Mouse (Mus musculus) ES-Bruce4 (cell line): ENCODE results near the gene Snca. TPM values are rescaled to one million over a fixed set of nuclear protein-coding genes. Genes with fewer than 3 reads are reported as not detected.

Experiments used
- H3K27ac ChIP-seq: 2 replicates; pipeline ENCODE4 v1.5.1; 2012; ENCODE audit warnings: low read length, inconsistent platforms; ENCODE audit not compliant: insufficient read depth
- H3K27me3 ChIP-seq: 2 replicates; pipeline ENCODE4 v1.6.1; 2012; ENCODE audit warnings: mild to moderate bottlenecking, low read length, inconsistent platforms; ENCODE audit not compliant: control insufficient read depth, poor library complexity, insufficient read depth, severe bottlenecking
- H3K36me3 ChIP-seq: 2 replicates; pipeline ENCODE4 v1.6.1; 2012; ENCODE audit warnings: inconsistent platforms, mild to moderate bottlenecking, low read length, moderate library complexity; ENCODE audit not compliant: control insufficient read depth, poor library complexity, insufficient read depth, severe bottlenecking
- H3K4me1 ChIP-seq: one replicate; pipeline ENCODE4 v1.8.1; 2011; ENCODE audit warnings: low read length; ENCODE audit not compliant: control insufficient read depth, insufficient read depth
- H3K4me3 ChIP-seq: 2 replicates; pipeline ENCODE4 v1.5.1; 2011; ENCODE audit warnings: low read depth, mild to moderate bottlenecking, low read length
- H3K9ac ChIP-seq: 2 replicates; pipeline ENCODE4 v1.6.1; 2012; ENCODE audit warnings: low read depth, mild to moderate bottlenecking, inconsistent platforms; ENCODE audit not compliant: poor library complexity, severe bottlenecking
- H3K9me3 ChIP-seq: replicated peaks from 2 replicates; pipeline ENCODE4 v1.6.1; 2012; ENCODE audit warnings: mild to moderate bottlenecking, low read length, inconsistent platforms; ENCODE audit not compliant: control insufficient read depth, poor library complexity, insufficient read depth, severe bottlenecking
- CTCF ChIP-seq: IDR thresholded peaks from one replicate; pipeline ENCODE4 v1.8.1; 2011; ENCODE audit warnings: low read depth, low read length
- EP300 ChIP-seq: IDR thresholded peaks from 2 replicates; pipeline ENCODE4 v1.6.1; 2011; ENCODE audit warnings: low read depth, low read length; ENCODE audit not compliant: insufficient read depth
- POLR2A ChIP-seq: IDR thresholded peaks from one replicate; pipeline ENCODE4 v1.8.1; 2011; ENCODE audit warnings: low read length; ENCODE audit not compliant: insufficient read depth
- polyA plus RNA-seq: library from polyadenylated mRNA; stranded (reverse); fragments of >200 nt; gene quantifications from 2 replicates; pipeline ENCODE4 v1.2.4, GENCODE M21; 2011; ENCODE audit warnings: low read depth; ENCODE audit not compliant: missing spikeins, insufficient read depth, insufficient read length

Gene Snca
- polyA plus RNA-seq, 1 experiment: not detected

DNA sequence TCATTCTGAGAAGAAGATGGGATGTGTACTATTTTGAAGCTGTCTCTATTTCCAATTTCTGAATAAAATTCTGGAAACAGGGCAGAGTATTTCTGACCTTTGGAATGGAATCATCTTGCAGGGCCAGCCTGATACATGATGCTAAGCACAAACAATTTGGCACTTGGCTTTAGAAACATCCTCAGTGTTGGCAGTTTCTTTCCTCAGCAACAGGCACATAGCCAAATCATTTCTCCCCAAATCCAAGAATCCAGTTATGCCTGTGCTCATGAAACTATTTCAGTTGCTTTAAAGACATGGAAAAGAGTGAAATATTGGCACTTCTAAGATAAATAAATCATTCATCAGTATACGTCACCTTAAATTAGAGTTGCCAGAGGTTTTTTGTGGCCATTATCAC, 57.8 kb downstream of the Snca start:
- no peak for TF ChIP-seq POLR2A
- no peak for TF ChIP-seq CTCF
- no peak for TF ChIP-seq EP300
- H3K4me1 ChIP-seq: no peaks in the 10 kb centered on the region
- H3K9me3 ChIP-seq: no peaks in the 10 kb centered on the region
- H3K36me3 ChIP-seq: no peaks in the 10 kb centered on the region
- no peak overlapping the region for H3K9ac ChIP-seq
- H3K27ac ChIP-seq: no peak overlapping the region
- no peaks in the 10 kb centered on the region for H3K27me3 ChIP-seq
- no peak overlapping the region for H3K4me3 ChIP-seq

DNA sequence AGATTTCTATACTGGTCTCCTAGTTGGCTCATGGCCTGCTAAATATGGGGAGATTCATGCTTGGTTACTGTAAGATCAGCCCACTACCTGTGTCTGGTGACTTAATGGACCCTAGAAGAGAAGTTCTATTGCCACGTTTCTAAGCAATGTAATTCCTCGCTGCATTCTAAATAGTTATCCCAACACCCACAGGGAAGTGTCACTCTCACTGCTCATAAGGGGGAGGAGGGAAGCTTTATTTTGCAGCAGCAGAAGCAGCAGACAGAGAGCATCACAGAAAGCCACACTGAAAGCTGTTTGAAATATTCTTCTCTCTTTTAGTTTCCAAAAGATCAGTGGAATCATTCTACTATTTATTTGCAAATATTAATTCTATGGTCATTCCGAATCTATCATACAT, 64.0 kb downstream of the Snca start:
- H3K9ac ChIP-seq: no peak overlapping the region
- TF ChIP-seq POLR2A: no peak
- TF ChIP-seq EP300: no peak
- TF ChIP-seq CTCF: no peak
- H3K27ac ChIP-seq: no peak overlapping the region
- no peaks in the 10 kb centered on the region for H3K4me1 ChIP-seq
- no peaks in the 10 kb centered on the region for H3K36me3 ChIP-seq
- no peaks in the 10 kb centered on the region for H3K9me3 ChIP-seq
- H3K27me3 ChIP-seq: no peaks in the 10 kb centered on the region
- no peak overlapping the region for H3K4me3 ChIP-seq

DNA sequence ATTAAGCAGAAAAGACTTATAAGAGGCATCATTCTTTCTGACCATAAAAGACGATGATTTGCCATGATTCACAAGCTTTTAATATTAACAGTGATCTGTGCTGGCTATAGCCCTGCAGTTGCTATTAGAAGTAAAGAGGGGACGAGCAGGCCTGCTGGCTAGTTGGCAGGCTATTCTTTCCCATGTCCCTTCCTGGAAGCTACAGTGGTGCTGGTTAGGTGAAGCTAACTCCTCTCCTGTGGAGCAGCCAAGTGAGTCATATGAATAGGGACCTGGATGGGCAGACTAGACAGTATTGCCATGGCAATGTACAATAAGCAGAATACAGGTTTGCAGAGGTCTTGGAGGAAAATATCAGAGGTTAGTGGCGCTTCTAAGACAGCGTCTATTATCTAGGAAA, 66.8 kb downstream of the Snca start:
- Histone ChIP-seq H3K9me3 (no peaks in the 10 kb centered on the region), H3K4me3 (no peak overlapping the region), H3K36me3 (no peaks in the 10 kb centered on the region), H3K27ac (no peak overlapping the region), H3K9ac (no peak overlapping the region), H3K4me1 (no peaks in the 10 kb centered on the region), H3K27me3 (no peaks in the 10 kb centered on the region)
- TF ChIP-seq CTCF (no peak), EP300 (no peak), POLR2A (no peak)

DNA sequence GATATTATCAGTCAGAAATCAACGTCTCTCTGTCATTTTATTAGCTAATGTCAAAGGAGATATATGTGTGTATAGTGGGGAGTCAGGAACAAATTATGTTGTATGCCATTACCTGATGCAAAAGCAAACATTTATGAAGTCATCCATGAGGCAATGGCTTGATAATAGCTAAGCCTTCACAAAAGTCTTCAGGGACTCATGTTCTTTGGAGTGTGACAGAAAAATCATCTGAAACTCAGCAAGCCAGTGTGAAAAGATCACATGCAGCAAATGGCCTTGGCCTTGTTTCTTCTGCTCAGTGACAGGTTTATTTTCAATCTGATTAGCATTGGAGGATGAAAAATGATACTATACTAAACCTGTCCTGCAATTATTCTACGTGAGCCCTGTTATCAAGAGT, 67.9 kb downstream of the Snca start:
- Histone ChIP-seq H3K36me3 (no peaks in the 10 kb centered on the region), H3K4me3 (no peak overlapping the region), H3K9me3 (no peaks in the 10 kb centered on the region), H3K27me3 (no peaks in the 10 kb centered on the region), H3K4me1 (no peaks in the 10 kb centered on the region), H3K27ac (no peak overlapping the region), H3K9ac (no peak overlapping the region)
- no peak for TF ChIP-seq EP300
- no peak for TF ChIP-seq POLR2A
- no peak for TF ChIP-seq CTCF

DNA sequence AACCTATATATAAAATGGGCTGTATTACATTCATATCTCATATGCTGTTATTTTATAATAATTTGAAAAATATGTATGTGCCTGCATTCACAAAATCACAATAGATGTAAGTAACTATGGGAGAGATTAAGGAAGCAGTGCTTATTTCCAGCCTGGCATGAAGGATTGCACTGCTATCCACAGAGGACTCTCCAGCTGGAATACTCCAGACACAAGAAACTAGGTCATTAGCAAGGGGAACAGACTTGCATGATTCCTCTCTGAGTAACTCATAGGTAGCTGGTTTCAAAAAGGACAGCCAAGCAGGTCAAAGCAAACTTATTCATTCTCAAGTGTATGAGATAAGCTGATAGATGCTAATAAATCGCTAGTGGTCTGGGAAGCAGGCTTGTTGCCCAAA, 74.7 kb downstream of the Snca start:
- Histone ChIP-seq H3K4me1 (no peaks in the 10 kb centered on the region), H3K4me3 (no peak overlapping the region), H3K27me3 (no peaks in the 10 kb centered on the region), H3K9me3 (no peaks in the 10 kb centered on the region), H3K36me3 (no peaks in the 10 kb centered on the region), H3K27ac (no peak overlapping the region), H3K9ac (no peak overlapping the region)
- no peak for TF ChIP-seq POLR2A
- TF ChIP-seq CTCF: no peak
- TF ChIP-seq EP300: no peak

DNA sequence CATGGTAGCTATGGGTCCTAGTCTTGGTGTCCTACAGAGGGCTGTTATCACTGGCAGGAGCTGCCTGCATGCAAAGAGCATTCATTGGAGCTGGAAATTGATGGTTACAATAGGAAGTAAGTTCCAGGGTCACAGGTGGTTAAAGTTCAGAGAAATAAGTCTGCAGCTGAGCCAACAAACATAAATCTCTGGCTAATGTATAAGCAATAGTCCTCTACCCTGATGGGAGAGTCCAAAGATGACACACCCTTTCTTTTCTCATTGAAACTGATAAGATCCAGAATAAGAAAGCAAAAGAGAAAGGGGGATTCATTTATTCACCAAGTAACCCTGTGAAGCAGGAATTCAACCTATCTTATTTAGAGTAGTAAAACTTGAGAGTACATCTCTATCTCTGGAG, 83.7 kb downstream of the Snca start:
- Histone ChIP-seq H3K27me3 (no peaks in the 10 kb centered on the region), H3K27ac (no peak overlapping the region)
- TF ChIP-seq POLR2A (no peak), EP300 (no peak), CTCF (no peak)

More for the DNA sequence above, 83.7 kb downstream of the Snca start:
- H3K4me1 ChIP-seq: no peaks in the 10 kb centered on the region
- no peaks in the 10 kb centered on the region for H3K36me3 ChIP-seq
- H3K9ac ChIP-seq: no peak overlapping the region
- H3K9me3 ChIP-seq: no peaks in the 10 kb centered on the region
- no peak overlapping the region for H3K4me3 ChIP-seq
